Mouse (Mus musculus): ENCODE measurements at regions not wholly inside any gene's neighbourhood (a gene's known extent, or its start where the extent isn't known, plus 50 kb on each side); places are given as distances from the start of the nearest gene placed in this dataset.

- TF ChIP-seq ZC3H11A (IDR thresholded peaks at IDR 0.05; ENCODE audit: borderline replicate concordance, low read depth, low read length) = no peak
- no peak for TF ChIP-seq MAFK (IDR thresholded peaks at IDR 0.05; ENCODE audit: insufficient read depth, low read depth, low read length)
- no peak for TF ChIP-seq HCFC1 (IDR thresholded peaks at IDR 0.05; ENCODE audit: borderline replicate concordance, insufficient read depth, low read length)
- no peak for TF ChIP-seq CHD2 (IDR thresholded peaks at IDR 0.05; ENCODE audit: low read depth, low read length)
- TF ChIP-seq ZNF384 (IDR thresholded peaks at IDR 0.05; ENCODE audit: low read depth, low read length) = no peak
- Histone ChIP-seq H3K27ac (ENCODE audit: insufficient read depth, low read depth, low read length, poor library complexity, severe bottlenecking) (no peak overlapping the region), H3K4me3 (ENCODE audit: insufficient read depth in 1 of 2, low read depth in 1 of 2, low read length in 2 of 2, poor library complexity in 1 of 2, severe bottlenecking in 1 of 2) (no peak overlapping the region), H3K9ac (ENCODE audit: insufficient read depth, low read depth, low read length, poor library complexity, severe bottlenecking) (no peak overlapping the region), H3K36me3 (ENCODE audit: control insufficient read depth, insufficient read depth, low read length, poor library complexity, severe bottlenecking) (no peaks in the 10 kb centered on the region), H3K9me3 (ENCODE audit: control insufficient read depth, insufficient read depth, low read depth, low read length) (no peaks in the 10 kb centered on the region), H3K4me1 (ENCODE audit: control insufficient read depth in 2 of 2, insufficient read depth in 2 of 2, low read length in 2 of 2, poor library complexity in 1 of 2) (no peaks in the 10 kb centered on the region)
- in situ Hi-C loops (cut with MboI; ENCODE audit: low sequenced_read_pairs in 2 of 2, unreplicated experiment in 2 of 2) = no loop called here
- no peak for DNase-seq (ENCODE audit: low read depth, low spot score)
Measured at GRCm38 (mm10) chr12:38986346-38986745, 207.2 kb downstream of the Etv1 start.

GRCm38 (mm10) chr12:38987277-38987676, 208.1 kb downstream of the Etv1 start:
- in situ Hi-C loops (cut with MboI; ENCODE audit: low sequenced_read_pairs in 2 of 2, unreplicated experiment in 2 of 2) = no loop called here
- DNase-seq (ENCODE audit: low read depth, low spot score) = no peak
- Histone ChIP-seq H3K36me3 (ENCODE audit: control insufficient read depth, insufficient read depth, low read length, poor library complexity, severe bottlenecking) (no peaks in the 10 kb centered on the region), H3K9ac (ENCODE audit: insufficient read depth, low read depth, low read length, poor library complexity, severe bottlenecking) (no peak overlapping the region), H3K9me3 (ENCODE audit: control insufficient read depth, insufficient read depth, low read depth, low read length) (no peaks in the 10 kb centered on the region), H3K4me1 (ENCODE audit: control insufficient read depth in 2 of 2, insufficient read depth in 2 of 2, low read length in 2 of 2, poor library complexity in 1 of 2) (no peaks in the 10 kb centered on the region), H3K4me3 (ENCODE audit: insufficient read depth in 1 of 2, low read depth in 1 of 2, low read length in 2 of 2, poor library complexity in 1 of 2, severe bottlenecking in 1 of 2) (no peak overlapping the region), H3K27ac (ENCODE audit: insufficient read depth, low read depth, low read length, poor library complexity, severe bottlenecking) (no peak overlapping the region)
- TF ChIP-seq MAFK (IDR thresholded peaks at IDR 0.05; ENCODE audit: insufficient read depth, low read depth, low read length) (no peak), HCFC1 (IDR thresholded peaks at IDR 0.05; ENCODE audit: borderline replicate concordance, insufficient read depth, low read length) (no peak), ZC3H11A (IDR thresholded peaks at IDR 0.05; ENCODE audit: borderline replicate concordance, low read depth, low read length) (no peak), CHD2 (IDR thresholded peaks at IDR 0.05; ENCODE audit: low read depth, low read length) (no peak), ZNF384 (IDR thresholded peaks at IDR 0.05; ENCODE audit: low read depth, low read length) (no peak)

- TF ChIP-seq MAFK (IDR thresholded peaks at IDR 0.05; ENCODE audit: insufficient read depth, low read depth, low read length) (no peak), CHD2 (IDR thresholded peaks at IDR 0.05; ENCODE audit: low read depth, low read length) (no peak), HCFC1 (IDR thresholded peaks at IDR 0.05; ENCODE audit: borderline replicate concordance, insufficient read depth, low read length) (no peak), ZC3H11A (IDR thresholded peaks at IDR 0.05; ENCODE audit: borderline replicate concordance, low read depth, low read length) (no peak), ZNF384 (IDR thresholded peaks at IDR 0.05; ENCODE audit: low read depth, low read length) (no peak)
- H3K9me3 ChIP-seq (ENCODE audit: control insufficient read depth, insufficient read depth, low read depth, low read length) = no peaks in the 10 kb centered on the region
- no peak overlapping the region for H3K4me3 ChIP-seq (ENCODE audit: insufficient read depth in 1 of 2, low read depth in 1 of 2, low read length in 2 of 2, poor library complexity in 1 of 2, severe bottlenecking in 1 of 2)
- no peaks in the 10 kb centered on the region for H3K4me1 ChIP-seq (ENCODE audit: control insufficient read depth in 2 of 2, insufficient read depth in 2 of 2, low read length in 2 of 2, poor library complexity in 1 of 2)
- in situ Hi-C loops (cut with MboI; ENCODE audit: low sequenced_read_pairs in 2 of 2, unreplicated experiment in 2 of 2) = no loop called here
- H3K9ac ChIP-seq (ENCODE audit: insufficient read depth, low read depth, low read length, poor library complexity, severe bottlenecking) = no peak overlapping the region
- H3K27ac ChIP-seq (ENCODE audit: insufficient read depth, low read depth, low read length, poor library complexity, severe bottlenecking) = no peak overlapping the region
- no peaks in the 10 kb centered on the region for H3K36me3 ChIP-seq (ENCODE audit: control insufficient read depth, insufficient read depth, low read length, poor library complexity, severe bottlenecking)
- no peak for DNase-seq (ENCODE audit: low read depth, low spot score)
Measured at GRCm38 (mm10) chr12:38987819-38988218, 208.6 kb downstream of the Etv1 start.

- no peak for DNase-seq (ENCODE audit: low read depth, low spot score)
- Histone ChIP-seq H3K36me3 (ENCODE audit: control insufficient read depth, insufficient read depth, low read length, poor library complexity, severe bottlenecking) (no peaks in the 10 kb centered on the region), H3K9me3 (ENCODE audit: control insufficient read depth, insufficient read depth, low read depth, low read length) (no peaks in the 10 kb centered on the region), H3K4me1 (ENCODE audit: control insufficient read depth in 2 of 2, insufficient read depth in 2 of 2, low read length in 2 of 2, poor library complexity in 1 of 2) (no peaks in the 10 kb centered on the region), H3K27ac (ENCODE audit: insufficient read depth, low read depth, low read length, poor library complexity, severe bottlenecking) (no peak overlapping the region), H3K4me3 (ENCODE audit: insufficient read depth in 1 of 2, low read depth in 1 of 2, low read length in 2 of 2, poor library complexity in 1 of 2, severe bottlenecking in 1 of 2) (no peak overlapping the region), H3K9ac (ENCODE audit: insufficient read depth, low read depth, low read length, poor library complexity, severe bottlenecking) (no peak overlapping the region)
- TF ChIP-seq ZC3H11A (IDR thresholded peaks at IDR 0.05; ENCODE audit: borderline replicate concordance, low read depth, low read length) (no peak), CHD2 (IDR thresholded peaks at IDR 0.05; ENCODE audit: low read depth, low read length) (no peak), HCFC1 (IDR thresholded peaks at IDR 0.05; ENCODE audit: borderline replicate concordance, insufficient read depth, low read length) (no peak), ZNF384 (IDR thresholded peaks at IDR 0.05; ENCODE audit: low read depth, low read length) (no peak), MAFK (IDR thresholded peaks at IDR 0.05; ENCODE audit: insufficient read depth, low read depth, low read length) (no peak)
- in situ Hi-C loops (cut with MboI; ENCODE audit: low sequenced_read_pairs in 2 of 2, unreplicated experiment in 2 of 2) = no loop called here
Measured at GRCm38 (mm10) chr12:39027179-39027578, 248.0 kb downstream of the Etv1 start.

GRCm38 (mm10) chr12:39027948-39028347, 248.8 kb downstream of the Etv1 start:
- in situ Hi-C loops (cut with MboI; ENCODE audit: low sequenced_read_pairs in 2 of 2, unreplicated experiment in 2 of 2) = no loop called here
- no peak for TF ChIP-seq ZNF384 (IDR thresholded peaks at IDR 0.05; ENCODE audit: low read depth, low read length)
- no peak for TF ChIP-seq ZC3H11A (IDR thresholded peaks at IDR 0.05; ENCODE audit: borderline replicate concordance, low read depth, low read length)
- no peak for TF ChIP-seq HCFC1 (IDR thresholded peaks at IDR 0.05; ENCODE audit: borderline replicate concordance, insufficient read depth, low read length)
- TF ChIP-seq CHD2 (IDR thresholded peaks at IDR 0.05; ENCODE audit: low read depth, low read length) = no peak
- no peak for TF ChIP-seq MAFK (IDR thresholded peaks at IDR 0.05; ENCODE audit: insufficient read depth, low read depth, low read length)
- Histone ChIP-seq H3K4me1 (ENCODE audit: control insufficient read depth in 2 of 2, insufficient read depth in 2 of 2, low read length in 2 of 2, poor library complexity in 1 of 2) (no peaks in the 10 kb centered on the region), H3K36me3 (ENCODE audit: control insufficient read depth, insufficient read depth, low read length, poor library complexity, severe bottlenecking) (no peaks in the 10 kb centered on the region), H3K27ac (ENCODE audit: insufficient read depth, low read depth, low read length, poor library complexity, severe bottlenecking) (no peak overlapping the region), H3K9me3 (ENCODE audit: control insufficient read depth, insufficient read depth, low read depth, low read length) (no peaks in the 10 kb centered on the region), H3K4me3 (ENCODE audit: insufficient read depth in 1 of 2, low read depth in 1 of 2, low read length in 2 of 2, poor library complexity in 1 of 2, severe bottlenecking in 1 of 2) (no peak overlapping the region), H3K9ac (ENCODE audit: insufficient read depth, low read depth, low read length, poor library complexity, severe bottlenecking) (no peak overlapping the region)
- DNase-seq (ENCODE audit: low read depth, low spot score) = no peak

All from ES-E14 (cell line).